Mouse (Mus musculus) 416B (cell line): ENCODE results near the gene Khk.

Experiments used
- DNase-seq: peaks from one replicate; pipeline ENCODE4 v3.0.0; 2011; ENCODE audit warnings: low read depth

The Khk gene

GRCm38 (mm10) chr5:30968416-30968815 is 47.2 kb downstream of the Khk start, which contains the start of gene Tcf23:
TSS of gene Tcf23 (plus strand) at chr5:30968662.
- no peak for DNase-seq

DNA sequence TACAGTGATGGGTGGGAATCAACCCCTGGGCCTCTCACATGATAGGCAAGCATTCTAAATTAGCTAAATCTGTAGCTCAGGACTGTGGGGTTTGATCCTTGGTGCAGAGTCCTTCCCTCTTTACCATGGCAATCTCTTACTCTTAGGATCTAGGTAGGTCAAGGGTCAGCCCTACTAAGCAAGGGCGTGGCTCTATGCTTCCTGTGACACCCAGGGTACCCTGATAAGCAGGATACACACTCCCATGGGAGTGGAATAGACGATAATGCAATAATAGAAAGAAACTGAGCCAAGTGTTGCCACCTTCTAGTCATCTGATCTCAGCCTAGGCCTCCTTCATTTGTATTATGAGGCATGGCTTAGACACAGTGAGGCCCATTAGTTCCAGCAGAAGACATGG is 48.2 kb downstream of the Khk start:
- DNase-seq: no peak

- no peak for DNase-seq
Measured at GRCm38 (mm10) chr5:30974870-30975656, 53.8 kb downstream of the Khk start.
